Mouse (Mus musculus): ENCODE data around the gene Unc5b.
"Not testable (repeated sequence)": the region's sequence is repeated elsewhere in the genome, so short reads cannot be mapped to it uniquely, and the experiment has no call there.

Gene Unc5b

GRCm38 (mm10) chr10:60753941-60754340 lies 77.4 kb downstream of the Unc5b start:
- no peak for DNase-seq (ENCODE audit: low read depth, low spot score)

DNA sequence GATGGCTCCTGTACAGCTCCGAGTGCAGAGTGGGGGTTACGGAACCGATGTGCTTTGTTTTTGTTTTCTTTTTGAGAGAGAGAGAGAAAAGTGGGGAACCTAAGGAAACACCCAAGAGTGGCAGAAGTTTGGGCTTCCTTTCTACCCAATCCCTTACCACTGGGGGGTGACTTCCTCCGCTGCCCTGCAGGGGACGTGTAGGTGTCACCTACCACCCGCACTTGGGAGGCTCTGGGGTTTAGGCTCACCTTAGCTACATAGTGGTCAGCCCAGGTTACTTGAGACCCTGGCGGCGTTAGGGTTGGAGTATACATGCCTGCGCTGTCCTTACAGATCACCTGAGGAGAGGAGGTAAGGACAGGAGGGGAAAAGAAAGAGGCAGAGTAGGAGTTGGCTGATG lies 78.1 kb downstream of the Unc5b start:
- no peak for DNase-seq (ENCODE audit: low read depth, low spot score)

DNA sequence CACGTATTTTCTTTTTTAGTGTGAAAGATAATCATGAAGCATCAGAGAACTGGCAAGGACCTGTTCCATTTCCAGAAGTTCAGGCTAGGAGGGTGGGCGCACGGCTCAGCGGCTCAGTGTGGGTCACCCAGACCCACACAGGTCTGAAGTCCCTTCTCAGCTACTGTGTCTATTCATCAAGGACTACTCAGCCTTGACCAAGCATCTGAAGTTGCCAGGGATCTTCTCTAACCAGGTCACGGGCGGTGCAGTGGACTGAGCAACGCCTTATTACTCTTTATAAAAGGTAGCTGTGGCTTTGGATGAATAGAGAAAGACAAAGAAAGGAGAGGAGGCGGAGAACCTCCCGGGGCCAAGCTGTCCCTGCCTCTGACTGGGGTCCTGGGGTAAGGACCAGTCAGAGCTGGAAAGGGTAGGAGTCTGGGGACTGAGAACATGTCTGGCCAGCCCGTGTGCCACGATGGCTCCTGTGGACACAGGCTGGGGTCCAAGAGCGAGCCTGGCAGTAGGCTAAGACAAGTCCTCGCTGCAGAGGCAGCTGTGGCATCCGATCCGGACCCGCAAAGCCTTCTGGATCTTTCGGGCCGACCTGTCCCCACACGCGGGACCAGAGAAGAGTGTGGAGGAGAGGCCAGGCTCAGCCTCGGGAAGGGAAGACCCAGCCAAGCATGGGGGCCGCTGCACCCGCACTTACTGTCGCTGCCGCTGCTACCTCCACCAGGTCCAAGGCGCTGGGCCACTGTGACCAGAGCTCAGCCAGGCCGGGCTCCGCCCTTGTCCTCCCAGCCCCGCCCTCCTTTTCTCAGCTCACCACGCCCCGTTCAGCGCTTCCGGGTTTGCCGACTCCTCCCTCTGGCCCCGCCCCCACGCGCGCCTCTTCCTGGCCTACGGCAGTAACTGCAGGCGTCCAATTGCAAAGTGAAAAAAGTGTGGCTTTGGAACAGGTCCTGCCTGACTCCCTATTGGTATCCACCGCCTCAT lies 79.1 kb downstream of the Unc5b start, which contains the start of gene Slc29a3:
Gene Slc29a3 (minus strand): TSS at position 755 of the 981 bp plus-strand sequence.
- DNase-seq (ENCODE audit: low read depth, low spot score) = peak; percentile 64

GRCm38 (mm10) chr10:60747667-60748212 lies 83.6 kb downstream of the Unc5b start:
- DNase-seq (ENCODE audit: low read depth, low spot score) = no peak

GRCm38 (mm10) chr10:60746512-60746911 lies 84.9 kb downstream of the Unc5b start:
- no peak for DNase-seq (ENCODE audit: low read depth, low spot score)

GRCm38 (mm10) chr10:60744543-60745290 lies 86.7 kb downstream of the Unc5b start:
- no peak for DNase-seq (ENCODE audit: low read depth, low spot score)

GRCm38 (mm10) chr10:60743681-60744080 lies 87.7 kb downstream of the Unc5b start:
- DNase-seq (ENCODE audit: low read depth, low spot score) = no peak

- no peak for DNase-seq (ENCODE audit: low read depth, low spot score)
Measured at GRCm38 (mm10) chr10:60742942-60743341, 88.4 kb downstream of the Unc5b start.

DNA sequence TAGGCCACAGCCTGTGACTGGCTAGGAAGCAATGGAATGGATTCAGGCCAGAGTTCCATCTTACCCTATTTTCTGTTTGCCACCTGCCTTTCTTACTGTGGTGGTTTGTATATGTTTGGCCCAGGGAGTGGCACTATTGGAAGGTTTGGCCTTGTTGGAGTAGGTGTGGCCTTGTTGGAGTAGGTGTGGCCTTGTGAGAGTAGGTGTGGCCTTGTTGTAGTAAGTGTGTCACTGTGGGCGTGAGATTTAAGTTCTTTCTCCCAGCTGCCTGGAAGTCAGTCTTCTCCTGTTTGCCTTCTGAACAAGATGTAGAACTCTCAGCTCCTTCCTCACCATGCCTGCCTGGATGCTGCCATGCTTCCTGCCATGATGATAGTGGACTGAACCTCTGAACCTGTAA lies 89.1 kb downstream of the Unc5b start:
- DNase-seq (ENCODE audit: low read depth, low spot score) = not testable (repeated sequence)

- DNase-seq (ENCODE audit: low read depth, low spot score) = no peak
Measured at GRCm38 (mm10) chr10:60741435-60741834, 89.9 kb downstream of the Unc5b start.

- DNase-seq (ENCODE audit: low read depth, low spot score) = no peak
Measured at GRCm38 (mm10) chr10:60739619-60740363, 91.6 kb downstream of the Unc5b start.

- DNase-seq (ENCODE audit: low read depth, low spot score) = no peak
Measured at GRCm38 (mm10) chr10:60737886-60738640, 93.3 kb downstream of the Unc5b start.

- no peak for DNase-seq (ENCODE audit: low read depth, low spot score)
Measured at GRCm38 (mm10) chr10:60737169-60737728, 94.1 kb downstream of the Unc5b start.

- DNase-seq (ENCODE audit: low read depth, low spot score) = no peak
Measured at GRCm38 (mm10) chr10:60735737-60736136, 95.6 kb downstream of the Unc5b start.

DNA sequence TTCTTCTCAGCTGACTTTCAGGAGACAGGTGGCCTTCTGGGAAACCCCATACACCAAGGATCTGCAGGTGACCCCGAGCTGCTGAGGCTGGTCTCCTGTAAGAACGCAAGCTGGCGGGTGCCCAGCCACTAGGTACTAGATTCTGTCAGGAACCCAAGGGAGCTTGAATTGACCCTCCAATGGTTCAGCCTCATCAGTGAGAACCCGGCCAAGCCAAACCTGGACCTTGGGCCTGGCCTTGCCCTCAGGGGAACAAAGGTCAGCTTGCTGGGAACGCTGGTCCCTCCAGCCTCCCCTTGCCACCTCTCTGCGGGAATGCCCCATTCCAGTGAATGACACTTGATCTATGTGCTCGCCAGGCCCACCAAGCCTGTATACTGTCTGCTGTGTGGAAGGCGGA lies 97.9 kb downstream of the Unc5b start:
- DNase-seq (ENCODE audit: low read depth, low spot score) = no peak

DNA sequence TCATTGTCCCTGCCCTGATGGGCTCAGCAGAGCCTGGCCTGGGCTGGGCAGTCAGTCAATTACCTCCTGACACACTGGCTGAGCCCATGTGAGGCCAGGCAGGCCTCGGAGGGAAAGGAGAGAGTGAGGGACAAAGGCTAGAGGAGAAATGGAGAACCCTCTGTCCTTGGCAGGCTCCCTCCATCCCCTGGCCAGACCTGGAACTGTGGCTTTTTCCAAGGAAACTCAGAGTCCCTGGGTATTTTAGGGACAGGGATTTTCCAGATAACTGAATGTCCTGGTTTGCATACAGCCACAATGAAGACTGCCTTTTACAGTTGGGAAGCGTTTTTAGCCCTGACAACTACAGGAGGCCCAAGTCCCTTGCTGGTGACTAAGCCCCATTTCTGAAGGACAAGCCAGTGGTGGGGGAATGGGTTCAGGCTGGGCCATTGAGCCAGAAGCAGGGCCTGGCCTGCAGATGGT lies 99.0 kb downstream of the Unc5b start:
- no peak for DNase-seq (ENCODE audit: low read depth, low spot score)

GRCm38 (mm10) chr10:60731742-60732141 lies 99.6 kb downstream of the Unc5b start:
- no peak for DNase-seq (ENCODE audit: low read depth, low spot score)

DNA sequence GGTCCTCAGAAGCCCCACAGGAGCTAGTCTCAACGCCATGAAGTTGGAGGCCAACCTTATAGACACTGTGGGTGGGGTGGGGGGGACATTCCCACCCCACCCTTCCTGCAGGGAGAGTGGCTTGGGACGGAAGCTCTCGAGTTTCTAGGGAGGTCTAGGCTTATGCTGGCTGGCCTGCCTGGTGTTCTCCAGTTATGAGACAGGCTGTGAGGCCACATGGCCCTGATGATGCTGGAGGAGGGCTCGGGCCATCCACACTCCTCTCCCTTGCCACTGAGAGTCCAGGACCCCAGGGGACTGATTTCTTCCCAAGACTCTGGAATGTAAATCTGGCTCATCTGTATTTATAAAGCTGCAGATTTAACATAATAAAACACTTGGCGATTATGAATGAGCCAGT lies 104.1 kb downstream of the Unc5b start:
- no peak for DNase-seq (ENCODE audit: low read depth, low spot score)

DNA sequence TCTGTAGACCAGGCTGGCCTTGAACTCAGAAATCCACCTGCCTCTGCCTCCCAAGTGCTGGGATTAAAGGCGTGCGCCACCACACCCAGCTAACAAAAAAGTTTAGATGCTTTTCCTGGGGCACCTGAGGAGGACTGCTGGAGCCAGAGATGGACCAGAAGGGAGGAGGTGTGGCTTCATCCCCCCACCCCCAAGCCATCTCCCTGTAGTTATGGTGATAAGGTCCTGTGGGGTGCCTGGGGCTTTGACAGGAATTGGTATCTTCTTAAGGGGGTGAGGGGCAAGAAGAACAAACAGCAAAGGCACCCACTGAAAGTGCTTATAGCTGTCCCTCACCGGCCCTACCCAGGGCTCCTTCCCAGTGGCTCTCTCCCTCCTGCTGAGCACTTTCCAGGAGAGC lies 104.5 kb downstream of the Unc5b start:
- no peak for DNase-seq (ENCODE audit: low read depth, low spot score)

DNA sequence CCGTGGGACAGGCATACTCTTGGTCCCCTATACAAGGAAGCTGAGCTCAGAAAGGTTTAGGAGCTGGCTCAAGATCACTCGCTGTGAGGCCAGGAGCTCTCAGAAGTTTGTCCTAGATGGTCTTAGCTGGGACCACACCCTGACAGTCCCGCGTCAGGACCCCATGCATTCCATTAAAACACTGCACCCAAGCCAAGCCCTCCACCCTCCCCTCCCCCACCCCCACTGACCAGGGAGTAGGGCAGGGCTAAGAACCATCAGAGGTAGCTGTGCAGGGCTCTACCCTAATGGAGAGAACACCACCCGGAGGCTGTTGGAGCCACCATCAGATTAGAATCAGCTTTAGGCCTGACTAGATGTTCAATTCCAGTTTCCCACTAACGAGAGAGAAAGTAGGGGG lies 106.9 kb downstream of the Unc5b start:
- DNase-seq (ENCODE audit: low read depth, low spot score) = no peak

All from brain, embryonic 18.5 days (tissue).